Mouse (Mus musculus): ENCODE data around the gene Efs. TPM values are rescaled to one million over a fixed set of nuclear protein-coding genes. Genes with fewer than 3 reads are reported as not detected.
A peak's percentile ranks its signal among the peaks of the same experiment; 100 is the strongest.

Efs gene
- polyA plus RNA-seq, 1 experiment from 2014 or later, result 15.6 TPM

- ATAC-seq (ENCODE audit: low FRiP score), result peak; percentile 60
- peak overlapping the region; percentile 89 for H3K9ac ChIP-seq
- WGBS, result 3% methylated on average over 36 of the region's 36 CpGs
- H3K9me3 ChIP-seq, result no peaks in the 10 kb centered on the region
- H3K4me1 ChIP-seq (replicated peaks), result peaks cover 16% of the 10 kb centered on the region
- H3K27me3 ChIP-seq, result peaks cover 9% of the 10 kb centered on the region
- no peaks in the 10 kb centered on the region for H3K36me3 ChIP-seq
- peak overlapping the region; percentile 73 for H3K4me3 ChIP-seq
- peak overlapping the region; percentile 98 for H3K4me2 ChIP-seq
- peak overlapping the region; percentile 95 for H3K27ac ChIP-seq
Observed at GRCm38 (mm10) chr14:54875844-54876538, 49.9 kb downstream of the Efs start.

GRCm38 (mm10) chr14:54874165-54874564 is 51.8 kb downstream of the Efs start:
- 91% methylated on average over 3 of the region's 3 CpGs for WGBS
- Histone ChIP-seq H3K27me3 (peaks cover 9% of the 10 kb centered on the region), H3K4me3 (no peak overlapping the region), H3K9ac (no peak overlapping the region), H3K36me3 (no peaks in the 10 kb centered on the region), H3K9me3 (no peaks in the 10 kb centered on the region), H3K27ac (no peak overlapping the region), H3K4me1 (replicated peaks) (peaks cover 16% of the 10 kb centered on the region), H3K4me2 (no peak overlapping the region)
- no peak for ATAC-seq (ENCODE audit: low FRiP score)

- no peak for ATAC-seq (ENCODE audit: low FRiP score)
- no peak within 1 kb of the TSS for H3K4me2 ChIP-seq
- H3K27me3 ChIP-seq, result no peaks in the 10 kb centered on the region
- H3K27ac ChIP-seq, result no peak within 1 kb of the TSS
- H3K9ac ChIP-seq, result no peak within 1 kb of the TSS
- peaks cover 7% of the 10 kb centered on the region for H3K4me1 ChIP-seq (replicated peaks)
- no peak within 1 kb of the TSS for H3K4me3 ChIP-seq
- whole genome bisulfite sequencing, result 92% methylated on average over 5 of the region's 5 CpGs
- H3K36me3 ChIP-seq, result no peaks in the 10 kb centered on the region
- no peaks in the 10 kb centered on the region for H3K9me3 ChIP-seq
Observed at GRCm38 (mm10) chr14:54870861-54871260, 55.1 kb downstream of the Efs start, which contains the start of gene Homez. Homez (minus strand) TSS chr14:54870961.

GRCm38 (mm10) chr14:54868026-54868425 is 57.9 kb downstream of the Efs start:
- no peak overlapping the region for H3K9ac ChIP-seq
- no peak overlapping the region for H3K4me2 ChIP-seq
- H3K4me1 ChIP-seq (replicated peaks), result peaks cover 4% of the 10 kb centered on the region
- H3K27me3 ChIP-seq, result no peaks in the 10 kb centered on the region
- H3K9me3 ChIP-seq, result no peaks in the 10 kb centered on the region
- H3K36me3 ChIP-seq, result no peaks in the 10 kb centered on the region
- WGBS, result 91% methylated on average over 4 of the region's 4 CpGs
- no peak overlapping the region for H3K27ac ChIP-seq
- H3K4me3 ChIP-seq, result no peak overlapping the region
- no peak for ATAC-seq (ENCODE audit: low FRiP score)

- WGBS, result 56% methylated on average over 5 of the region's 5 CpGs
- Histone ChIP-seq H3K9ac (no peak overlapping the region), H3K4me1 (replicated peaks) (peaks cover 10% of the 10 kb centered on the region), H3K27ac (no peak overlapping the region), H3K36me3 (no peaks in the 10 kb centered on the region), H3K4me2 (no peak overlapping the region), H3K27me3 (no peaks in the 10 kb centered on the region), H3K4me3 (no peak overlapping the region), H3K9me3 (no peaks in the 10 kb centered on the region)
- ATAC-seq (ENCODE audit: low FRiP score), result no peak
Observed at GRCm38 (mm10) chr14:54866936-54867335, 59.0 kb downstream of the Efs start.

MicroRNAs encoded within 50 kb of the gene (microRNA counts, 519-probe panel; counts per million panel counts)
- microRNA mmu-miR-208a (2,812 counts per million, percentile 28 among the panel's probes with 10 or more counts), microRNA mmu-miR-208b (51.3 counts per million)

Small RNA genes lying within 50 kb of the gene (microRNA-seq; reads per million reads assigned to microRNA genes)
- 3.5 reads per million, percentile 10 among the genes with 10 or more reads in this experiment for gene Mir208a
- gene Mir208b, result 18.6 reads per million, percentile 29 among the genes with 10 or more reads in this experiment

Other genes with a start within 250 kb of the Efs start
- gene 1700123O20Rik, start 239.9 kb downstream of the Efs start, polyA plus RNA-seq (2015; fragmentation: Nextera tagmentation; extraction: Ambion mirVana), result 78.0 and 79.0 TPM in 2 replicates
- 155 and 169 TPM in 2 replicates for gene Acin1, start 239.2 kb downstream of the Efs start, polyA plus RNA-seq (2015; fragmentation: Nextera tagmentation; extraction: Ambion mirVana)
- 0.18 and 0.34 TPM in 2 replicates for gene Gm29776, start 227.3 kb downstream of the Efs start, polyA plus RNA-seq (2015; fragmentation: Nextera tagmentation; extraction: Ambion mirVana)
- gene Cebpe, start 214.0 kb downstream of the Efs start, polyA plus RNA-seq (2015; fragmentation: Nextera tagmentation; extraction: Ambion mirVana), result not detected in 2 replicates
- gene Slc7a8, start 144.2 kb downstream of the Efs start, polyA plus RNA-seq (2015; fragmentation: Nextera tagmentation; extraction: Ambion mirVana), result 4.7 and 5.3 TPM in 2 replicates
- gene Rnf212b, start 112.0 kb downstream of the Efs start, polyA plus RNA-seq (2015; fragmentation: Nextera tagmentation; extraction: Ambion mirVana), result not detected in 2 replicates
- gene Homez, start 55.2 kb downstream of the Efs start, polyA plus RNA-seq (2015; fragmentation: Nextera tagmentation; extraction: Ambion mirVana), result 10.3 and 13.8 TPM in 2 replicates
- gene Ppp1r3e, start 48.6 kb downstream of the Efs start, polyA plus RNA-seq (2015; fragmentation: Nextera tagmentation; extraction: Ambion mirVana), result 1.5 and 2.4 TPM in 2 replicates
- gene Bcl2l2, start 42.7 kb downstream of the Efs start, polyA plus RNA-seq (2015; fragmentation: Nextera tagmentation; extraction: Ambion mirVana), result 3.6 and 4.7 TPM in 2 replicates
- 0.34 TPM in 1 of 2 replicates, not detected in the other for gene Gm20521, start 42.7 kb downstream of the Efs start, polyA plus RNA-seq (2015; fragmentation: Nextera tagmentation; extraction: Ambion mirVana)
- 165 and 167 TPM in 2 replicates for gene Pabpn1, start 33.6 kb downstream of the Efs start, polyA plus RNA-seq (2015; fragmentation: Nextera tagmentation; extraction: Ambion mirVana)
- gene Slc22a17, start 13.0 kb downstream of the Efs start, polyA plus RNA-seq (2015; fragmentation: Nextera tagmentation; extraction: Ambion mirVana), result 148 and 158 TPM in 2 replicates
- 0.38 and 0.83 TPM in 2 replicates for gene Il25, start 6.6 kb upstream of the Efs start, polyA plus RNA-seq (2015; fragmentation: Nextera tagmentation; extraction: Ambion mirVana)
- 7.0 and 7.1 TPM in 2 replicates for gene Cmtm5, start 10.1 kb upstream of the Efs start, polyA plus RNA-seq (2015; fragmentation: Nextera tagmentation; extraction: Ambion mirVana)
- 1.2 and 3.0 TPM in 2 replicates for gene Myh6, start 40.8 kb upstream of the Efs start, polyA plus RNA-seq (2015; fragmentation: Nextera tagmentation; extraction: Ambion mirVana)
- not detected in 2 replicates for gene Gm17428, start 50.8 kb upstream of the Efs start, polyA plus RNA-seq (2015; fragmentation: Nextera tagmentation; extraction: Ambion mirVana)
- gene Myh7, start 68.5 kb upstream of the Efs start, polyA plus RNA-seq (2015; fragmentation: Nextera tagmentation; extraction: Ambion mirVana), result 8.2 and 9.2 TPM in 2 replicates
- 53.4 and 53.7 TPM in 2 replicates for gene Ngdn, start 89.3 kb upstream of the Efs start, polyA plus RNA-seq (2015; fragmentation: Nextera tagmentation; extraction: Ambion mirVana)
- 29.4 and 31.9 TPM in 2 replicates for gene Zfhx2, start 166.2 kb upstream of the Efs start, polyA plus RNA-seq (2015; fragmentation: Nextera tagmentation; extraction: Ambion mirVana)
- gene Thtpa, start 168.7 kb upstream of the Efs start, polyA plus RNA-seq (2015; fragmentation: Nextera tagmentation; extraction: Ambion mirVana), result 29.8 and 30.7 TPM in 2 replicates
- gene Ap1g2, start 180.5 kb upstream of the Efs start, polyA plus RNA-seq (2015; fragmentation: Nextera tagmentation; extraction: Ambion mirVana), result 6.5 and 6.6 TPM in 2 replicates
- gene Jph4, start 190.8 kb upstream of the Efs start, polyA plus RNA-seq (2015; fragmentation: Nextera tagmentation; extraction: Ambion mirVana), result 22.2 and 22.6 TPM in 2 replicates